Mouse (Mus musculus): ENCODE data around the gene Scn5a.

Scn5a gene

GRCm38 (mm10) chr9:119578636-119579438 lies at the start of gene Scn5a:
Scn5a (minus strand) TSS chr9:119579016.
- DNase-seq (ENCODE audit: extremely low spot score, low spot score): no peak

- no peak for DNase-seq (ENCODE audit: extremely low spot score, low spot score)
Measured at GRCm38 (mm10) chr9:119627227-119627626, 48.4 kb upstream of the Scn5a start.

- DNase-seq (ENCODE audit: extremely low spot score, low spot score): no peak
Measured at GRCm38 (mm10) chr9:119624151-119624550, 45.3 kb upstream of the Scn5a start.

GRCm38 (mm10) chr9:119614798-119615197 lies 36.0 kb upstream of the Scn5a start:
- no peak for DNase-seq (ENCODE audit: extremely low spot score, low spot score)

- DNase-seq (ENCODE audit: extremely low spot score, low spot score): no peak
Measured at GRCm38 (mm10) chr9:119610563-119611166, 31.8 kb upstream of the Scn5a start.

GRCm38 (mm10) chr9:119606906-119607305 lies 28.1 kb upstream of the Scn5a start:
- DNase-seq (ENCODE audit: extremely low spot score, low spot score): no peak

- DNase-seq (ENCODE audit: extremely low spot score, low spot score): no peak
Measured at GRCm38 (mm10) chr9:119604607-119605006, 25.8 kb upstream of the Scn5a start.

GRCm38 (mm10) chr9:119598501-119598900 lies 19.7 kb upstream of the Scn5a start:
- no peak for DNase-seq (ENCODE audit: extremely low spot score, low spot score)

GRCm38 (mm10) chr9:119597332-119597731 lies 18.5 kb upstream of the Scn5a start:
- no peak for DNase-seq (ENCODE audit: extremely low spot score, low spot score)

- no peak for DNase-seq (ENCODE audit: extremely low spot score, low spot score)
Measured at GRCm38 (mm10) chr9:119589592-119589991, 10.8 kb upstream of the Scn5a start.

- DNase-seq (ENCODE audit: extremely low spot score, low spot score): no peak
Measured at GRCm38 (mm10) chr9:119588763-119589449, 10.1 kb upstream of the Scn5a start.

- DNase-seq (ENCODE audit: extremely low spot score, low spot score): peak; percentile 84
Measured at GRCm38 (mm10) chr9:119580668-119581067, 1.9 kb upstream of the Scn5a start.

GRCm38 (mm10) chr9:119580187-119580586 lies 1.4 kb upstream of the Scn5a start:
- no peak for DNase-seq (ENCODE audit: extremely low spot score, low spot score)

- no peak for DNase-seq (ENCODE audit: extremely low spot score, low spot score)
Measured at GRCm38 (mm10) chr9:119578311-119578635, 543 bp downstream of the Scn5a start.

- DNase-seq (ENCODE audit: extremely low spot score, low spot score): no peak
Measured at GRCm38 (mm10) chr9:119576977-119577376, 1.8 kb downstream of the Scn5a start.

GRCm38 (mm10) chr9:119575732-119576131 lies 3.1 kb downstream of the Scn5a start:
- DNase-seq (ENCODE audit: extremely low spot score, low spot score): no peak

GRCm38 (mm10) chr9:119574366-119574765 lies 4.5 kb downstream of the Scn5a start:
- no peak for DNase-seq (ENCODE audit: extremely low spot score, low spot score)

- no peak for DNase-seq (ENCODE audit: extremely low spot score, low spot score)
Measured at GRCm38 (mm10) chr9:119573009-119573408, 5.8 kb downstream of the Scn5a start.

GRCm38 (mm10) chr9:119571411-119571888 lies 7.4 kb downstream of the Scn5a start:
- no peak for DNase-seq (ENCODE audit: extremely low spot score, low spot score)

- no peak for DNase-seq (ENCODE audit: extremely low spot score, low spot score)
Measured at GRCm38 (mm10) chr9:119570652-119571051, 8.2 kb downstream of the Scn5a start.

- no peak for DNase-seq (ENCODE audit: extremely low spot score, low spot score)
Measured at GRCm38 (mm10) chr9:119568732-119569131, 10.1 kb downstream of the Scn5a start.

GRCm38 (mm10) chr9:119567800-119568199 lies 11.0 kb downstream of the Scn5a start:
- DNase-seq (ENCODE audit: extremely low spot score, low spot score): no peak
